Mouse (Mus musculus): ENCODE results near the gene Grhl1. TPM values are rescaled to one million over a fixed set of nuclear protein-coding genes. Genes with fewer than 3 reads are reported as not detected.

Gene Grhl1
- polyA plus RNA-seq, 1 experiment from 2014 or later, result 0.10 TPM

DNA sequence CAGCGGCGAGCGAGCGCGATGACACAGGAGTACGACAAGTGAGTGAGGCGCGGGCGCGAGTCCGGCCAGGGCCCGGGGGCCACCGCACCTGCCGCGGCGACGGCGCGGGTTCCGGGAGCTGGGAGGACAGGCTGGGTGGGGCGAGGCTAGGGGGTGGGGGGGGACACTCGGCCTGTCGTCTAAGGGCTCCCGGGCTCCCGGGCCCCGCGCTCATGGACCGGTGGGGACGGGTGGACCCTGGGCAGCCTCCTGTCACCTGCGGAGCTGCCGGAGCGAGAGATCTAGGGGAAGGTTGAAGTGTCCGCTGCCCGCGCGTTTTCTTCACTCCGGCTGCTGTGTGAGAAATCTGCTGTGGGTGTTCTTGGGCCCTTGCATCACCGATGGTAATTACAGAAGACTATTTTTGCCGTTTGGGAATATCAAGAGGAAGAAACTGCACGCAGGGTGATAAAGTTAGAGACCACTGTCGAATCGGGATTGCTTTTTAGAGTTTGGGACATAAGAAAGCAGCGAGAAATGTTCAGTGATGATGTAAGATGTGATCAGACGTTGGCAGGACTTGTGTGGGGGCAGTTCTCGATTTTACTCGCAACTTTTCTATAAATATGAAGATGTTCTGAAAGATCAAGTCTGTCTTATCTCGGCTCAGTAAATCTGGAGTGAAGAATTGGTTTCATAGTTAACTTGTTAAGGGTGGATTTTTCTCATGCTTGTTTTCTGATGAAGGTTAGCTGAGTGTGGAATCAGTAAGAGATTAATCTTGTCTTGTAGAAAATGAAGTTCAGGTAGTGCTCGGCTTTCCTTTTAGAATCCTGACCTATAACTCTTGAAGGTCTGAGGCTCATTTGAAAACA, 565 bp downstream of the Grhl1 start:
- H3K79me2 ChIP-seq (ENCODE audit: inconsistent target), result no peaks in the 10 kb centered on the region
- no peak overlapping the region for H3K27ac ChIP-seq
- no peaks in the 10 kb centered on the region for H3K36me3 ChIP-seq (ENCODE audit: inconsistent target)
- peak overlapping the region; percentile 4; the same call in 1 of the 2 replicates for H3K4me3 ChIP-seq (ENCODE audit: inconsistent target)
- WGBS (ENCODE audit: missing documents), result 8% methylated on average over 48 of the region's 48 CpGs

DNA sequence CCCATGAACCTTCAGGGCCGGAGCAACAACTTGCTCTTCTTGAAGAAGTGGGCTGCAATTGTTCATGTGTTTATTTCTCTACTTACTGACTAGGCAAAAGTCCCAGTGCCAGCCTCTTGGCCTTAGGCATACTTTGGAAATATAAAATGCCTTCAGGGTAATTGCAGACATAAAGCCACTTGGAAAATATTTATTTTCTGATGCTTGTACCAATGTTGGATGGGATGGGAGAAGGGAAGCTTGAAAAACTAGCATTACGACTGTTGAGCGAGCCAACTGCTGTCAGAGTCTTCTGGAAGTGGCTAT, 1.1 kb downstream of the Grhl1 start:
- no peaks in the 10 kb centered on the region for H3K36me3 ChIP-seq (ENCODE audit: inconsistent target)
- no peaks in the 10 kb centered on the region for H3K79me2 ChIP-seq (ENCODE audit: inconsistent target)
- no peak overlapping the region for H3K4me3 ChIP-seq (ENCODE audit: inconsistent target)
- WGBS (ENCODE audit: missing documents), result 88% methylated on average over 3 of the region's 3 CpGs
- no peak overlapping the region for H3K27ac ChIP-seq

DNA sequence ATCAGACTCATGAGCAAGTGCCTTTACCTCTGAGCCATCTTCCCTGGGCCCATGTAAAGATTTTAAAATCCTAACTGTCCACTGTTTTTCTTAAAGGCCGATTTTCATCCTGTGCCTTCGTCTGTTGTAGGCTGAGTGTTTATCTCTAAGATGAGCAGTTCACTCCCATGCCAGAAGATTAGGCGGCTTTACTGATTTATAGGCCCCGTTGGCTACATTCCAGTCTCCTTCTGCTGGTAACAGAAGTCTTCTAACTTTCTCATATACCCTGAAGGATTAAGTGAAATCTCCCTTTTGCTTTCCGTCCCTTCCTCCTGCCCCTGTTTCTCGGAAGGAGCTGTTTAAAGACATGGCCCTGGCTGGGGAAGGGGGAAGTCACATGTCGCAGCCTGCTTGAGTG, 2.8 kb downstream of the Grhl1 start:
- H3K79me2 ChIP-seq (ENCODE audit: inconsistent target), result no peaks in the 10 kb centered on the region
- 47% methylated on average over 6 of the region's 7 CpGs for WGBS (ENCODE audit: missing documents)
- H3K4me3 ChIP-seq (ENCODE audit: inconsistent target), result no peak overlapping the region
- no peak overlapping the region for H3K27ac ChIP-seq
- no peaks in the 10 kb centered on the region for H3K36me3 ChIP-seq (ENCODE audit: inconsistent target)

DNA sequence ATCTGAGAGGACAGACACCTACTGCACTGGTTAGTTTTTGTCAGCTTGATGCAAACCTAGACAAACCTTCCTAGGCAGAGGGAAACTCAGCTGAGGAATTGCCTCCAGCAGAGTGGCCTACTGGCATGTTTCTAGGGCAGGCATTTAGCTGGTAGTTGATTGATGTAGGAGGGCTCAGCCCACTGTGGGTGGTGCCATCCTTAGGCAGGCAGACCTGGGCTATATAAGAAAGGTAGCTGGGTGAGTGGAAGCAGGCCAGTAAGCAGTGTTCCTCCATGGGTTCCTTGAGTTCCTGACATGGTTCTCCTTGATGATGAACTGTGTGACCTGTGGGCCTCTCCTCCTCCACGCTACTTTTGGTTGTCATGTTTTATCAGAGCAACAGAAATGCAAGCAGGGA, 8.4 kb downstream of the Grhl1 start:
- 95% methylated on average over 1 of the region's 1 CpGs for WGBS (ENCODE audit: missing documents)

DNA sequence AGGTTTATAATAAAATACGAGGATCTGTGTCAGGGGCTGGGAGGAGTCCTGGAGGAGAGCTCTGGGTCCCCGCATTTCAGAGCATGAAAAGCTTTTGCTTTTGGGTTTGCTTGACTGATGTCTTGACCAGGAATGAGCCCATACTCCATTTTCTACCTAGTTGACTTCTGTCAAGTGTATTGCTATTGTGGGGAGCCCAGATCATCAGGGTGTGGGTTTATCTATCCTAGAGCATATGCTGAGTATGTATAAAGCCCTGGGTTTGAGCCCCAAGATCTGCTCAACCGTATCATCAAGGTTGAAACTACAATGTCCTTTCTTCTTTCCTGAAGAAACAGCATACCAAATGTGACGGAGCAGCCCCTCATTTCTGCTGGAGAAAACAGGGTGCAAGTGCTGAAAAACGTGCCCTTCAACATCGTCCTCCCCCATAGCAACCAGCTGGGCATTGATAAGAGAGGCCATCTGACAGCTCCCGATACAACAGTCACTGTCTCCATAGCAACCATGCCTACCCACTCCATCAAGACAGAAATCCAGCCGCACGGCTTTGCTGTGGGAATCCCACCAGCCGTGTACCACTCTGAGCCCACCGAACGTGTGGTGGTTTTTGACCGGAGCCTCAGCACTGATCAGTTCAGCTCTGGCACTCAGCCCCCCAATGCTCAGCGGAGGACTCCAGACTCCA, 9.1 kb downstream of the Grhl1 start:
- H3K36me3 ChIP-seq (ENCODE audit: inconsistent target), result no peaks in the 10 kb centered on the region
- 96% methylated on average over 14 of the region's 14 CpGs for WGBS (ENCODE audit: missing documents)

More for the DNA sequence above, 8.4 kb downstream of the Grhl1 start:
- no peak overlapping the region for H3K4me3 ChIP-seq (ENCODE audit: inconsistent target)
- H3K79me2 ChIP-seq (ENCODE audit: inconsistent target), result no peaks in the 10 kb centered on the region
- H3K36me3 ChIP-seq (ENCODE audit: inconsistent target), result no peaks in the 10 kb centered on the region
- no peak overlapping the region for H3K27ac ChIP-seq

DNA sequence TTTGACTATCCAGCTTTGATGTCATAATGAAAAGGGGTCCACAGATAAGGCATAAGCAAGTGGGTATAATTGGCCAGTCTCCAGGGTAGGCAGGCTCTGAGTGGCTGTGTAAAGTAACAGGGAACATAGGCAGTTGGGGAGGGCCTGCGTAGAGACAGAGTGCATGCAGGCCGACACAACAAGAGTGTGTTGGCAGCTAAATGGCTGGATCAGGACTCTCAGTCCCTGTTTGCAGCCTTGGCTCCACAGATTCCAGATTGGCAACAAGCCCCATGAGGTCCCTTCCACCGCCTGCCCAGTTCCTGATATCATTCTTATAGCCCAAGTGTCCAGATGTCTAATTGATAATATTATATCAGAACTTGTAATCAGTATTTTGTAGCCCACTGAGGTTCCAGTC, 11.6 kb downstream of the Grhl1 start:
- Histone ChIP-seq H3K79me2 (ENCODE audit: inconsistent target) (no peaks in the 10 kb centered on the region), H3K36me3 (ENCODE audit: inconsistent target) (no peaks in the 10 kb centered on the region), H3K27ac (no peak overlapping the region), H3K4me3 (ENCODE audit: inconsistent target) (no peak overlapping the region)
- WGBS (ENCODE audit: missing documents), result 96% methylated on average over 3 of the region's 3 CpGs

More for the DNA sequence above, 9.1 kb downstream of the Grhl1 start:
- H3K4me3 ChIP-seq (ENCODE audit: inconsistent target), result no peak overlapping the region
- no peak overlapping the region for H3K27ac ChIP-seq
- H3K79me2 ChIP-seq (ENCODE audit: inconsistent target), result no peaks in the 10 kb centered on the region

DNA sequence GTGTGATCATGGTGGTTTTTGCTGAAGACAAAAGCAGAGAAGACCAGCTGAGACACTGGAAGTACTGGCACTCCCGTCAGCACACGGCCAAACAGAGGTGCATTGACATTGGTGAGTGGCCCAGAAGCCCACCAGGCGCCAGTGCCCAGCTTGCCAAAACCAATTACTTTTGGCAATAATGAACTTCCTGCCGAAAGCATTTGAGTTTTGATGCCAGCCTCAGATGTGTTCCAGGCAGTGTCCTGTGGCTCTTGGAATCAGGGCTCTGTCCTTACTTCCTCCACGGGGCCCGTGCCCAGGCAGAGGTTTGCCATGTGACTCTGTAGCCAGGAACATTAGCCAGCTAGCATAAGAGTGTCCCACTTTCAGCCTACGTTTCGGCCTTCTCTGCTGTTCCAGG, 12.8 kb downstream of the Grhl1 start:
- no peaks in the 10 kb centered on the region for H3K36me3 ChIP-seq (ENCODE audit: inconsistent target)
- 79% methylated on average over 8 of the region's 8 CpGs for WGBS (ENCODE audit: missing documents)
- H3K79me2 ChIP-seq (ENCODE audit: inconsistent target), result no peaks in the 10 kb centered on the region
- H3K4me3 ChIP-seq (ENCODE audit: inconsistent target), result no peak overlapping the region
- H3K27ac ChIP-seq, result no peak overlapping the region

DNA sequence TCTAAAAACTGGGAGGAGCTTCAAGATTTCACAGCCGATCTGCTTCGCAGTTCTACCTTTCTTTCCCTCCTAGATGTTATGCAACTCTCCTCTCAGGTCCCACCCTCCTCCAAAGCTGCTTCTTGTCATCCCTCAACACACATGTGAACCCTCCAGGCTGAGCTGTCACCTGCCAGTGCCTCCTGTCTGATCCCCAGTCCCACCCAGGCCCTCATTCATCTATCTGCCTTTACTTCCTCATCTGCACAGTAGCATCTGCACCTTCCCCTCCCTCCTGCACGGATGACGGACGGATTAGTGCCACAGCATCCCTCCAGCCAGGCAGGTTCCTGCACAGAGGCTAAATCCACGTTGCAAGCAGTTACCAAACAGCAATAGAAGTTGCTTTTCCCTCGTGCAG, 14.1 kb downstream of the Grhl1 start:
- Histone ChIP-seq H3K36me3 (ENCODE audit: inconsistent target) (no peaks in the 10 kb centered on the region), H3K79me2 (ENCODE audit: inconsistent target) (no peaks in the 10 kb centered on the region), H3K4me3 (ENCODE audit: inconsistent target) (no peak overlapping the region), H3K27ac (no peak overlapping the region)
- WGBS (ENCODE audit: missing documents), result 84% methylated on average over 7 of the region's 7 CpGs

DNA sequence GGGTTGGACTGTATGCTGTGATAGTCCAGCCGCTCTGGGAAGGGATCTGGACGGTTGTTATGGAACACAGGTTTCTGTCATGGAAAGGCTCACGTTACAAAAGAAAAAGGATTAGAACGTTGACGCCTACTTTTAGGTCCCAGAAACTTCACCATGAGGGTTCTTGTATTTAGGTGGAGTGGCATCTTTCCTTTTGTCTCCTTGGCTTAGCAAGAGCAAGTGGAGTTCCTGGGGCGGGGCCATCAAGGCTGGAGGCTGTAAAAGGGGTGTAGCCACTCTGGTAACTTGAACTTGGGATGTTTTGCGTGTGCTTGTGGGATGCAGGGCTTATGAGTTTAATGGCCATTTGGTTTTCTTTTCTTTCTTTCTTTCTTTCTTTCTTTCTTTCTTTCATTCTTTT, 18.3 kb downstream of the Grhl1 start:
- Histone ChIP-seq H3K36me3 (ENCODE audit: inconsistent target) (no peaks in the 10 kb centered on the region), H3K79me2 (ENCODE audit: inconsistent target) (no peaks in the 10 kb centered on the region), H3K27ac (no peak overlapping the region), H3K4me3 (ENCODE audit: inconsistent target) (no peak overlapping the region)
- whole genome bisulfite sequencing (ENCODE audit: missing documents), result 88% methylated on average over 5 of the region's 7 CpGs

DNA sequence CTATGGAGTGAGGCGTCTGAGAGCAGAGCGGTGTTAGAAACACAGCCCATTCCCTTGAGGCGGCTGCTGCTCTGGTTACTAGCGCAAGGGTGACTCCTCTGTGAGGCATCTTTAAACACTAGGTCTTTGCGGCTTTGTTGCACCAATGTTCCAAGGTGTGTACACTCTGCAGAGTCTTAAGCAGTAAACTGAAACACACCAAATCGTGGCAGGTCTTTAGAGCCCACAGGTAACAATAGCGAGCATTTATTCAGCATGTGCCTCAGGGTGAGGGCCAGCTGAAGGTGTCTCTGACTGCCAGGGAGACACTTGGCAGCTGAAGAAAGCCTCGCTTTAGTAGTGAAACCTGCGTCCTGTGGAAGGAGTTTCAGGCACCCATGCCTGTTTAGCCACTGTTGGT, 20.0 kb downstream of the Grhl1 start:
- 93% methylated on average over 9 of the region's 9 CpGs for WGBS (ENCODE audit: missing documents)
- Histone ChIP-seq H3K36me3 (ENCODE audit: inconsistent target) (no peaks in the 10 kb centered on the region), H3K27ac (no peak overlapping the region), H3K4me3 (ENCODE audit: inconsistent target) (no peak overlapping the region), H3K79me2 (ENCODE audit: inconsistent target) (no peaks in the 10 kb centered on the region)

DNA sequence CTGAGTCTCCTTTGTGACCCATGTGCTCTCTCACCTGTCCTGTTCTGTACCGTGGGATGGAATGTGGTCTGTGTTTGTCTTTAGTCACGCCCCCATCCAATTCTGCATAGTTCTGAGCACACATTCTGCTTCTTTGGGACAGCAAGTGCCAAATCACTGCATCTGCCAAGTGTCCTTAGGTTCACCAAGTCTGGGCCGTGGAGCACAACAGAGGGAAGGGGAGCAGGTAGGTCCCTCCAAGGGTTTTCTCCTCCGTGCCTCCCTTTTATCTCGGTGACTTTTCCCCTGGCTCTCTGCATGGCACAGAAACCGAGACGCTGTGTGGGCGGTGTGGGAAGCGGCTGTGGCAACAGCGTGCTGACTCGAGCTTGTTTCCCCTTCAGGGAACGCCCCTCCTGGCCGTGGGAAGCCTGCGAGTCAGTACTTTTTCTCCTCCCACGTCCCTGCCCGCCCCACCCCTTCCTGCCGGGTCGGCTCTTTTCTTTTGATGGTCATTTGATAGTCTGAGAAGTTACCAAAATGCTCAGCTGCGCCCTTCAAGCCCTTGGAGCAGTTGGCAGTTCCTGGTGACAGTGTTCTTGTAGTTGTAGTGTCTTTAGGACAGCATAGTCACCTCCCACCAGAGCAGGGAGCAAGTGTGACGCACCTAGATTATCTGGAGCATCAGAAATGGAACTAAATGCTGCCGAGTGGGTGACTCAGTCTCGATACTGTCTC, 21.0 kb downstream of the Grhl1 start:
- peak overlapping the region; percentile 22 for H3K4me3 ChIP-seq (ENCODE audit: inconsistent target)
- no peak overlapping the region for H3K27ac ChIP-seq
- H3K79me2 ChIP-seq (ENCODE audit: inconsistent target), result no peaks in the 10 kb centered on the region
- no peaks in the 10 kb centered on the region for H3K36me3 ChIP-seq (ENCODE audit: inconsistent target)
- WGBS (ENCODE audit: missing documents), result 2% methylated on average over 22 of the region's 22 CpGs

DNA sequence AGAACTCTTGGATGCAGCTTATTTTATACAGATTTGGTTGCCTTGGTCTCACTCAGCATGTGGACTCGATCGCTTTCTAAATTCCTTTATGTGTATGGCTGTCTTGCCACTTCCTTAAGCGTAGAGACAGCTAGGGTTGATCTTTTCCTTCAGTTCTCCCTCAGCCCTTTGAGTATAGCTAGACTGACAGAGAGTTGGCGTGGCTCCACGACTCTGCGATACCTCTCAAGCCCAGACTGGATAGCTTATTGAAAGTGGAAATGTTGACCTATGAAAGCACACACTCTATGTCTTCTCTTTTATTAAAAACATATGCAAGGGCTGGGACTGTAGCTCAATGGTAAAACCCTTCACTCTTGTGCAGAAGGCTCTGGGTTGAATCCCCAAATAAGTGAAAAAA, 25.3 kb downstream of the Grhl1 start:
- H3K36me3 ChIP-seq (ENCODE audit: inconsistent target), result no peaks in the 10 kb centered on the region
- no peaks in the 10 kb centered on the region for H3K79me2 ChIP-seq (ENCODE audit: inconsistent target)
- H3K27ac ChIP-seq, result no peak overlapping the region
- WGBS (ENCODE audit: missing documents), result 71% methylated on average over 6 of the region's 6 CpGs
- no peak overlapping the region for H3K4me3 ChIP-seq (ENCODE audit: inconsistent target)

DNA sequence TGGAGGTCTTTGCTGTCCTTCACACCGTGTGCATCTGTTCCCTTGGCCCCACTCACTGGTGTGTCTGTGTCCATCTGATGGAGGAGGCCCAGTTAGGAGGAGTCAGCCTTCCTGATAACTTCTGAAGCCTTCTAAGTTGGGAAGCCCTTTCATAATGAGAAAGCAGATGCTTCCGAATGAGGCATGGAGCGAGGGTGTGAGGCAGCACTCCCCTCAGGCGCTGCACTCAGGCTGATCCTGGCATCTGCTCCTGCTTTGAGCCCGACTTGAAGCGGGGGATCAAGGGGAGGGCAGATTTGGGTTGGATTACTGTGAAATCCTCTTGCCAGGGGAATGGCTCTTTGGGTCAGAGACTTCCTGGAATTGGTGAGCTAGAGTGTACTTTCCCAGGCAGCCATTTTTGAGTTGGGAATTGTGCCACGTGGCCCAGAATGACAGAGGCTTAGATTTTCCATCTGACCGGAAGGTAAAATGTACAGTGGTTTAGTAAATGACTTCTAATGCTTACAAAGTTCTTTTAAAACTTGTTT, 27.3 kb downstream of the Grhl1 start:
- Histone ChIP-seq H3K36me3 (ENCODE audit: inconsistent target) (no peaks in the 10 kb centered on the region), H3K4me3 (ENCODE audit: inconsistent target) (no peak overlapping the region), H3K79me2 (ENCODE audit: inconsistent target) (no peaks in the 10 kb centered on the region), H3K27ac (no peak overlapping the region)
- 93% methylated on average over 7 of the region's 8 CpGs for WGBS (ENCODE audit: missing documents)

DNA sequence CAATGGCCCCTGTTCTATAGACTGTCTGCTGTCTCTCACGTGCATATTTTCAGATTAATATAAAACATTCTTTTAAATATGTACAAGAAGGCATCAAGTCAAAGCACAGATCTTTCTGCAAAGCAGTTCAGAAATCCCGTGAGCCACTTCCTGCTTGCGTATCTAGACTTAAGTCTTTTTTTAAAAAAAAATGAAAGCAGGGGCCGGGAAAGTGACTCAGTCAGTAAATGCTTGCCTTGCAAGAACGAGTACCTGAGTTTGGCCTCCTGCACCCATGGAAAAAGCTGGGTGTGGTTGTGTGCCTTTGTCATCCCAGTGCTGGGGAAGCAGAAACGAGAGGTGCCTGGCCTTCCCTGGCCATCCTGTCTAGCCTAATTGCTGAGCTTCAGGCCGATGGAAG, 28.0 kb downstream of the Grhl1 start:
- Histone ChIP-seq H3K79me2 (ENCODE audit: inconsistent target) (no peaks in the 10 kb centered on the region), H3K4me3 (ENCODE audit: inconsistent target) (no peak overlapping the region), H3K27ac (no peak overlapping the region), H3K36me3 (ENCODE audit: inconsistent target) (no peaks in the 10 kb centered on the region)
- WGBS (ENCODE audit: missing documents), result 83% methylated on average over 7 of the region's 7 CpGs

DNA sequence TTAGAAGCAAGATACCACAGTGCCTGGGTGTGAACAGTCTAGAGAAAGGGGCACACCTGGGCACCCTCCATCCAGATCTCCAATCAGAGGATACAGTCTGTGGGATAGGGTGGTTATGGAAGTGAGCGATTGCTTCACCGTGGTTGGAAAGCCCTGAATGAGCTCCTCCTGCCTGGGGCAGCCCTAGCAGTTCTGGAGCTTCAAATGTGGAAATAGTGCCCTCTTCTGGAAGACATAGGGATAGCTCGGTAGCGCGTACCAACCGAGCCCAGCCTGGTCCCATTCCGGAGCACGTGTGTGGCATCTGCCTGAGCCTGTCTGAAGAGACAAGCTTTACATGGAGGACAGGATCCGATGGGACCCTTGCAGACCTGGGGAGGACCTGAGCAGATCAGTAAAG, 28.7 kb downstream of the Grhl1 start:
- no peak overlapping the region for H3K4me3 ChIP-seq (ENCODE audit: inconsistent target)
- H3K79me2 ChIP-seq (ENCODE audit: inconsistent target), result no peaks in the 10 kb centered on the region
- no peak overlapping the region for H3K27ac ChIP-seq
- no peaks in the 10 kb centered on the region for H3K36me3 ChIP-seq (ENCODE audit: inconsistent target)
- WGBS (ENCODE audit: missing documents), result 8% methylated on average over 9 of the region's 9 CpGs
